Mouse (Mus musculus) liver, adult 2 months (tissue): ENCODE data around the gene Runx2.

Source experiments
- CTCF ChIP-seq: fragments of 200-500 bp; IDR thresholded peaks from 2 replicates; pipeline ENCODE4 v1.5.1; 2011; ENCODE audit warnings: low read depth, low read length, control low read depth
- POLR2A ChIP-seq: fragments of 200-500 bp; IDR thresholded peaks from 2 replicates; pipeline ENCODE4 v1.6.1; 2011; ENCODE audit warnings: low read length, control low read depth; ENCODE audit not compliant: insufficient read depth; ENCODE audit errors: extremely low read depth

DNA sequence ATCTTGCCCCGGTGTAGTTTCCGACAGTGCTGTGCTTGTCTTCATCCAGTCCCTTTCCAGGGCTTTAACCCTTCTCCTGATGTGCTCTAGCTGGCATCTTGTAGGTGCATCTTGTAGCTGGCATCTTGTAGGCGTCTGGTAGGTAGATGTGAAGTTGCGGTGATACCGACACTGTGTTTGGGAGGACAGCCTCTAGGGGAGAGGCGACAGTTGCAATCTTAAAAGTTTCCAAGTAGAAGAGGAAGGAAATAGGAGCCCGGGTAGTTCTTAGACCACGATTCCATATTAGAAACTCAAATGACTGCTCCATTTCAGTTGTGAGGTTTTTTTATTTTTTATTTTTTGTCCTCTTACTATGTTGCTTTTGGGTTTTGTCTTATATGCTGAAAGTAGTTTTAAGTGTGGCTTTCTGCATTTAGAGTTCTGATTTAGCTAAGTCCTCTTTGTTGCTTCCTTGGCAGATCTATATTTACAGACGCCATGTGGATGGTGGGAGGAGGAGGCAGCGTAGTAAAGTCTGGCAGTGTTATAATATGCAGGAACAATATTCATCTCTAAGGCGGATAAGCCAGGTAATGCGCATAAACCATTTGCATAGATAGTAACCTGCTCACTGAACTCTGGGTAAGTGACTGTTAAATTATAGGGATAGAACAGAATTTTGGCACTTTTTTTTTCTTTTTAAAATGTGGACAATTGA is 22.2 kb downstream of the Runx2 start:
- TF ChIP-seq POLR2A: no peak
- TF ChIP-seq CTCF: no peak
